Mouse (Mus musculus) forebrain, embryonic 12.5 days (tissue): ENCODE measurements around the gene Zfhx3. TPM values are rescaled to one million over a fixed set of nuclear protein-coding genes. Genes with fewer than 3 reads are reported as not detected.

Source experiments
- ATAC-seq: fragments of 200-750 bp; cut with Nextera tagmentation; 2 replicates; pipeline ENCODE4 v1.8.0; 2017; ENCODE audit warnings: moderate TSS enrichment; ENCODE audit not compliant: low FRiP score
- H3K27ac ChIP-seq: fragments of 300-500 bp; sonication (generic); 2 replicates; pipeline ENCODE4 v1.5.1; 2016; ENCODE audit warnings: mild to moderate bottlenecking
- H3K27me3 ChIP-seq: fragments of 300-500 bp; sonication (generic); 2 replicates; pipeline ENCODE4 v1.6.1; 2016; ENCODE audit warnings: mild to moderate bottlenecking
- H3K36me3 ChIP-seq: fragments of 300-500 bp; sonication (generic); replicated peaks from 2 replicates; pipeline ENCODE4 v1.6.1; 2016; ENCODE audit warnings: mild to moderate bottlenecking
- H3K4me1 ChIP-seq: fragments of 300-500 bp; sonication (generic); 2 replicates; pipeline ENCODE4 v1.6.1; 2016
- H3K4me2 ChIP-seq: fragments of 300-500 bp; sonication (generic); 2 replicates; pipeline ENCODE4 v1.6.1; 2016; ENCODE audit warnings: mild to moderate bottlenecking, moderate library complexity
- H3K4me3 ChIP-seq: fragments of 300-500 bp; sonication (generic); replicated peaks from 2 replicates; pipeline ENCODE4 v1.5.1; 2016; ENCODE audit warnings: mild to moderate bottlenecking
- H3K9ac ChIP-seq: fragments of 300-500 bp; sonication (generic); 2 replicates; pipeline ENCODE4 v1.6.1; 2016; ENCODE audit warnings: mild to moderate bottlenecking
- H3K9me3 ChIP-seq: fragments of 300-500 bp; sonication (generic); 2 replicates; pipeline ENCODE4 v1.6.1; 2016
- WGBS: fragments of 180-500 bp; shearing (Covaris S2); methylation state at CpG from one replicate; pipeline ENCODE4 v1.1.7; 2016; 5-methylcytosine and 5-hydroxymethylcytosine counted together
- polyA plus RNA-seq: library from polyadenylated mRNA; unstranded; fragments of >200 nt; fragmentation: Nextera tagmentation; extraction: Ambion mirVana; gene quantifications from 2 replicates; pipeline ENCODE4 v1.2.1, GENCODE M21; 2016

Gene Zfhx3
- polyA plus RNA-seq, 1 experiment from 2014 or later = 30.5 TPM

- WGBS = 24% methylated on average over 14 of the region's 14 CpGs
- ATAC-seq = peak; percentile 59
- H3K27me3 ChIP-seq = peaks cover 50% of the 10 kb centered on the region
- no peaks in the 10 kb centered on the region for H3K9me3 ChIP-seq
- H3K27ac ChIP-seq = peak overlapping the region; percentile 57; the same call in 1 of the 2 replicates
- H3K9ac ChIP-seq = no peak overlapping the region
- peaks cover 29% of the 10 kb centered on the region for H3K4me1 ChIP-seq
- no peak overlapping the region for H3K4me3 ChIP-seq
- H3K36me3 ChIP-seq = no peaks in the 10 kb centered on the region
- peak overlapping the region; percentile 54; the same call in 1 of the 2 replicates for H3K4me2 ChIP-seq
Measured at GRCm38 (mm10) chr8:108690576-108691455, 748.4 kb downstream of the Zfhx3 start.

GRCm38 (mm10) chr8:108691456-108692238 lies 749.2 kb downstream of the Zfhx3 start:
- peak overlapping the region; percentile 54 for H3K4me2 ChIP-seq
- H3K36me3 ChIP-seq = no peaks in the 10 kb centered on the region
- H3K9ac ChIP-seq = peak overlapping the region; percentile 25; the same call in 1 of the 2 replicates
- H3K27ac ChIP-seq = peak overlapping the region; percentile 69
- no peaks in the 10 kb centered on the region for H3K9me3 ChIP-seq
- H3K4me3 ChIP-seq = peak overlapping the region; percentile 27
- peaks cover 37% of the 10 kb centered on the region for H3K4me1 ChIP-seq
- WGBS = 3% methylated on average over 20 of the region's 21 CpGs
- ATAC-seq = peak; percentile 54
- H3K27me3 ChIP-seq = peaks cover 59% of the 10 kb centered on the region

- peak overlapping the region; percentile 25; the same call in 1 of the 2 replicates for H3K9ac ChIP-seq
- ATAC-seq = peak; percentile 62
- H3K27me3 ChIP-seq = peaks cover 63% of the 10 kb centered on the region
Measured at GRCm38 (mm10) chr8:108692239-108692627, 749.8 kb downstream of the Zfhx3 start.

GRCm38 (mm10) chr8:108692669-108693665 lies 750.5 kb downstream of the Zfhx3 start:
- WGBS = 64% methylated on average over 6 of the region's 6 CpGs
- no peaks in the 10 kb centered on the region for H3K9me3 ChIP-seq
- peak overlapping the region; percentile 54; the same call in 1 of the 2 replicates for H3K4me2 ChIP-seq
- no peak for ATAC-seq
- no peak overlapping the region for H3K4me3 ChIP-seq
- H3K4me1 ChIP-seq = peaks cover 48% of the 10 kb centered on the region
- H3K9ac ChIP-seq = no peak overlapping the region
- peak overlapping the region; percentile 69 for H3K27ac ChIP-seq
- no peaks in the 10 kb centered on the region for H3K36me3 ChIP-seq
- peaks cover 69% of the 10 kb centered on the region for H3K27me3 ChIP-seq

More at GRCm38 (mm10) chr8:108692239-108692627, 749.8 kb downstream of the Zfhx3 start:
- H3K4me1 ChIP-seq = peaks cover 41% of the 10 kb centered on the region
- no peaks in the 10 kb centered on the region for H3K36me3 ChIP-seq
- no peaks in the 10 kb centered on the region for H3K9me3 ChIP-seq
- peak overlapping the region; percentile 69 for H3K27ac ChIP-seq
- WGBS = 1% methylated on average over 5 of the region's 5 CpGs
- peak overlapping the region; percentile 54 for H3K4me2 ChIP-seq
- peak overlapping the region; percentile 27 for H3K4me3 ChIP-seq

GRCm38 (mm10) chr8:108693841-108694240 lies 751.4 kb downstream of the Zfhx3 start:
- H3K4me2 ChIP-seq = no peak overlapping the region
- H3K9ac ChIP-seq = no peak overlapping the region
- peaks cover 78% of the 10 kb centered on the region for H3K27me3 ChIP-seq
- ATAC-seq = no peak
- 73% methylated on average over 5 of the region's 5 CpGs for whole genome bisulfite sequencing
- no peaks in the 10 kb centered on the region for H3K36me3 ChIP-seq
- peaks cover 54% of the 10 kb centered on the region for H3K4me1 ChIP-seq
- H3K4me3 ChIP-seq = no peak overlapping the region
- H3K9me3 ChIP-seq = no peaks in the 10 kb centered on the region
- no peak overlapping the region for H3K27ac ChIP-seq

DNA sequence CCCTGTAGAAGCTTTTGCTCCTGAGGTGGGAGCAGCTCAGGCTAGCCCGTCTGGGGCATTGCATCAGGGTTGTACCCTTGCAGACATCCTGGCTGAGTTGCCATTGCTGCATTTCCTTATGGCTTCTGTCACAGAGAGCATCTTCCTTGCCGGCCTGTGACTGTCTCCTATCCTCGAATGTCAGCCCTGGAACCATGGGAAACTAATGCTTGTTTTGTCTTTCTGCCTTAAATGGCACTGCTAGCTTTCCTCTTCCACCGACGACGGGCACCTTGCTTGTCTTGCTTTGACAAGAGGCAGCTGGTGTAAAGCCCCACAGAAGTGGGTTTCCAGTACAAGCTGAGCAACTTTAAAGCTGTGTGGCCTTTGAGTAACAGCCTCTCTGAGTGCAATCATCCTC lies 752.1 kb downstream of the Zfhx3 start:
- Histone ChIP-seq H3K36me3 (no peaks in the 10 kb centered on the region), H3K27ac (no peak overlapping the region), H3K4me3 (no peak overlapping the region), H3K4me1 (peaks cover 61% of the 10 kb centered on the region), H3K9ac (no peak overlapping the region), H3K4me2 (no peak overlapping the region), H3K9me3 (no peaks in the 10 kb centered on the region), H3K27me3 (peaks cover 85% of the 10 kb centered on the region)
- 25% methylated on average over 6 of the region's 6 CpGs for WGBS
- ATAC-seq = no peak

- WGBS = 3% methylated on average over 32 of the region's 32 CpGs
- Histone ChIP-seq H3K4me1 (peaks cover 69% of the 10 kb centered on the region), H3K9me3 (no peaks in the 10 kb centered on the region), H3K4me2 (peak overlapping the region; percentile 49), H3K27ac (peak overlapping the region; percentile 59), H3K27me3 (peaks cover 87% of the 10 kb centered on the region), H3K36me3 (no peaks in the 10 kb centered on the region), H3K4me3 (peak overlapping the region; percentile 28), H3K9ac (peak overlapping the region; percentile 27; the same call in 1 of the 2 replicates)
- no peak for ATAC-seq
Measured at GRCm38 (mm10) chr8:108695242-108695880, 752.9 kb downstream of the Zfhx3 start.

- WGBS = under 1% methylated on average over 31 of the region's 31 CpGs
- peaks cover 82% of the 10 kb centered on the region for H3K27me3 ChIP-seq
- no peak for ATAC-seq
- H3K4me1 ChIP-seq = peaks cover 65% of the 10 kb centered on the region
- peak overlapping the region; percentile 27 for H3K9ac ChIP-seq
- no peaks in the 10 kb centered on the region for H3K36me3 ChIP-seq
- no peaks in the 10 kb centered on the region for H3K9me3 ChIP-seq
- H3K4me2 ChIP-seq = peak overlapping the region; percentile 49
- H3K4me3 ChIP-seq = peak overlapping the region; percentile 28
- H3K27ac ChIP-seq = peak overlapping the region; percentile 59
Measured at GRCm38 (mm10) chr8:108695938-108696630, 753.6 kb downstream of the Zfhx3 start.

- Histone ChIP-seq H3K4me1 (peaks cover 65% of the 10 kb centered on the region), H3K9me3 (no peaks in the 10 kb centered on the region), H3K9ac (peak overlapping the region; percentile 27; the same call in 1 of the 2 replicates), H3K4me2 (peak overlapping the region; percentile 49), H3K27me3 (peaks cover 85% of the 10 kb centered on the region), H3K36me3 (no peaks in the 10 kb centered on the region), H3K27ac (0 out of 2 replicates have a peak overlapping the region, but pooled peaks have one; percentile 59), H3K4me3 (peak overlapping the region; percentile 28)
- ATAC-seq = no peak
- WGBS = 2% methylated on average over 27 of the region's 27 CpGs
Measured at GRCm38 (mm10) chr8:108696631-108697410, 754.4 kb downstream of the Zfhx3 start.

- 0 out of 2 replicates have a peak overlapping the region, but pooled peaks have one; percentile 13 for H3K27ac ChIP-seq
- no peak overlapping the region for H3K9ac ChIP-seq
- peaks cover 65% of the 10 kb centered on the region for H3K4me1 ChIP-seq
- no peaks in the 10 kb centered on the region for H3K9me3 ChIP-seq
- peak overlapping the region; percentile 35 for H3K4me2 ChIP-seq
- H3K4me3 ChIP-seq = peak overlapping the region; percentile 11; the same call in 1 of the 2 replicates
- no peaks in the 10 kb centered on the region for H3K36me3 ChIP-seq
- H3K27me3 ChIP-seq = peaks cover 80% of the 10 kb centered on the region
- ATAC-seq = no peak
- 0% methylated on average over 13 of the region's 13 CpGs for WGBS
Measured at GRCm38 (mm10) chr8:108697589-108697988, 755.1 kb downstream of the Zfhx3 start.
